Mouse (Mus musculus) megakaryocyte, embryonic 14.5 days (primary cell): ENCODE data around the gene Hist1h4m.

Source experiments
- FLI1 ChIP-seq: IDR thresholded peaks from 2 replicates; pipeline ENCODE4 v1.6.1; 2012; ENCODE audit warnings: low read length, inconsistent platforms, mixed read lengths
- GATA1 ChIP-seq: IDR thresholded peaks from 3 replicates; pipeline ENCODE4 v1.6.1; 2012; ENCODE audit warnings: mixed read lengths, low read length, inconsistent platforms, borderline replicate concordance

DNA sequence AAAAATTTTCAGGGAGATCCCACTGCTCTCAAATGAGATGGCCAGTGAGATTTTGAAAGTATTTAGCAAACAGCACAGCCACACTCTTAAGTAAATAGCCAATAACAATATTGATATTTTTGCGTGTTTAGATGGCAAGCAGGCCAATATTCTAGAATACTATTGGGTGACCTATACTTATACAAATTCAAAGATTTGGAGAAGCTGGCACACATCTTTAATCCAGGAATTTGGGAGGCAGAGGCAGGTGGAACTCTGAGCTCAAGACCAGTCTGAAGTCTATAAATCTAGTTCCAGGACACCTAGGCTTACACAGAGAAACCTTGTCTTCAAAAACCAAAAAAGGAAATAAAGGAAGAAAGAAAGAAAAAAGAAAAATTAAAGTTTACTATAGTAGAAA is 29.9 kb upstream of the Hist1h4m start:
- TF ChIP-seq FLI1 (no peak), GATA1 (no peak)
